Mouse (Mus musculus) intestine, embryonic 16.5 days (tissue): ENCODE data around the gene Napepld. TPM values are rescaled to one million over a fixed set of nuclear protein-coding genes. Genes with fewer than 3 reads are reported as not detected.
"Not testable (repeated sequence)": the region's sequence is repeated elsewhere in the genome, so short reads cannot be mapped to it uniquely, and the experiment has no call there.

Experiments
- ATAC-seq: fragments of 200-750 bp; cut with Nextera tagmentation; 2 replicates; pipeline ENCODE4 v1.8.0; 2017; ENCODE audit warnings: moderate TSS enrichment, moderate library complexity
- H3K27ac ChIP-seq: fragments of 300-500 bp; sonication (generic); 2 replicates; pipeline ENCODE4 v1.5.1; 2014; ENCODE audit warnings: mild to moderate bottlenecking, low read length
- H3K27me3 ChIP-seq: fragments of 300-500 bp; sonication (generic); replicated peaks from 2 replicates; pipeline ENCODE4 v1.6.1; 2014; ENCODE audit warnings: low read length, control low read depth, mixed read lengths; ENCODE audit not compliant: control insufficient read depth, insufficient read depth
- H3K36me3 ChIP-seq: fragments of 300-500 bp; sonication (generic); 2 replicates; pipeline ENCODE4 v1.6.1; 2014; ENCODE audit warnings: low read length, control low read depth; ENCODE audit not compliant: control insufficient read depth, insufficient read depth
- H3K4me1 ChIP-seq: fragments of 300-500 bp; sonication (generic); 2 replicates; pipeline ENCODE4 v1.6.1; 2014; ENCODE audit warnings: low read length, control low read depth, mixed read lengths; ENCODE audit not compliant: control insufficient read depth, insufficient read depth
- H3K4me2 ChIP-seq: fragments of 300-500 bp; sonication (generic); 2 replicates; pipeline ENCODE4 v1.6.1; 2014; ENCODE audit warnings: low read depth, low read length, control low read depth
- H3K4me3 ChIP-seq: fragments of 300-500 bp; sonication (generic); 2 replicates; pipeline ENCODE4 v1.5.1; 2014; ENCODE audit warnings: mild to moderate bottlenecking, low read length
- H3K9ac ChIP-seq: fragments of 300-500 bp; sonication (generic); 2 replicates; pipeline ENCODE4 v1.6.1; 2014; ENCODE audit warnings: low read depth, low read length
- H3K9me3 ChIP-seq: fragments of 300-500 bp; sonication (generic); 2 replicates; pipeline ENCODE4 v1.6.1; 2016; ENCODE audit warnings: low read length, control low read depth; ENCODE audit not compliant: control insufficient read depth
- WGBS: fragments of 180-500 bp; shearing (Covaris S2); extraction: QIAGEN DNeasy Blood & Tissue Kit; methylation state at CpG from one replicate; pipeline ENCODE4 v1.1.7; 2014; 5-methylcytosine and 5-hydroxymethylcytosine counted together
- polyA plus RNA-seq: library from polyadenylated mRNA; unstranded; fragments of >200 nt; fragmentation: Nextera tagmentation; extraction: Ambion mirVana; gene quantifications from 2 replicates; pipeline ENCODE4 v1.2.1, GENCODE M21; 2015

Napepld gene
- polyA plus RNA-seq, 1 experiment from 2014 or later = 3.1 TPM

DNA sequence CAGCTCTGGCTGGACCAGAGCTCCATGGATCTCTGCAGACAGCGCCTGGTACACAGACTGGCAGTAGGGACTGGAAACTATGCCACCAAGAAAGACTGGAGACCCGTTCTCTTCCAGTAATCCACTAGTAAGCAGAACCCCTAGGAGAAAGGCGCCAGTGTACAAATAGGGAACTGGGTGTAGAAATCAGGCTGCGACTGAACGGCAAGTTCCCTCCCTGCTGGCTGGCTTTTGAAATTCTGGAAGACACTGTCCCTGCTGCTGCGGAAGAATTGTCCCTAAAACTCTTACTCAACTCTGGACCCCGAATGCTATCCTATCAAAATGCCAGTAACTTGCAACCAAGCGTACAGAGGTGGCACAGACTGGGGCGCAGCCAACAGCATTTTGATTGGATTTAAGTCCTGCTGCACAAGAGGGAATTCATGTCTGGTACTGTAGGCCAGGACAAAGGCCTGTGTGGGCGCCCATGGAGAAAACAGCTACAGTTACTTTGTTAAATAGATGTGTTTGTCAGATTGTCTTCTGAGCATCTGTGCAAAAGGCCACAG lies 16.0 kb upstream of the Napepld start:
- Histone ChIP-seq H3K36me3 (no peaks in the 10 kb centered on the region), H3K4me3 (no peak overlapping the region), H3K9ac (no peak overlapping the region), H3K4me2 (no peak overlapping the region), H3K27ac (no peak overlapping the region), H3K4me1 (no peaks in the 10 kb centered on the region), H3K9me3 (no peaks in the 10 kb centered on the region), H3K27me3 (no peaks in the 10 kb centered on the region)
- WGBS = 83% methylated on average over 10 of the region's 10 CpGs
- ATAC-seq = no peak

- no peak overlapping the region for H3K9ac ChIP-seq
- WGBS = 90% methylated on average over 4 of the region's 4 CpGs
- no peak for ATAC-seq
- no peak overlapping the region for H3K4me3 ChIP-seq
- H3K36me3 ChIP-seq = no peaks in the 10 kb centered on the region
- H3K27ac ChIP-seq = no peak overlapping the region
- H3K4me2 ChIP-seq = no peak overlapping the region
- no peaks in the 10 kb centered on the region for H3K4me1 ChIP-seq
- no peaks in the 10 kb centered on the region for H3K9me3 ChIP-seq
- no peaks in the 10 kb centered on the region for H3K27me3 ChIP-seq
Observed at GRCm38 (mm10) chr5:21714447-21714846, 13.3 kb upstream of the Napepld start.

GRCm38 (mm10) chr5:21712127-21712715 lies 11.0 kb upstream of the Napepld start:
- Histone ChIP-seq H3K4me2 (no peak overlapping the region), H3K27ac (no peak overlapping the region), H3K9ac (no peak overlapping the region), H3K9me3 (no peaks in the 10 kb centered on the region), H3K4me1 (no peaks in the 10 kb centered on the region), H3K4me3 (no peak overlapping the region), H3K36me3 (no peaks in the 10 kb centered on the region), H3K27me3 (no peaks in the 10 kb centered on the region)
- ATAC-seq = no peak
- WGBS = 59% methylated on average over 13 of the region's 13 CpGs

DNA sequence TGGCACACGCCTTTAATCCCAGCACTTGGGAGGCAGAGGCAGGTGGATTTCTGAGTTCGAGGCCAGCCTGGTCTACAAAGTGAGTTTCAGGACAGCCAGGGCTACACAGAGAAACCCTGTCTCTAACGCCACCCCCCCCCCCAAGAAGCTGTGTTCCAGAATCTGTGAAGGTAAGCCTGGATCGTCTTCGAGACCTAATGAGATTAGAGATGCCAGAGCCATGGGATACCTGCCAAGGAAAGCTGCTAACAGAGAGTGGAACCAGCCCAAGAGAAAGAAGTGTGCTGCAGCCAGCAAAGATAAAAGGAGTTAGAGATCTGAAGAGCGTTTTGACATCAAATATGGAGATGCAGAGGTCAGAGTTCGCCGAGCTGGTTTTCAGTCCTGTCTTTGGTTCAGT lies 6.8 kb upstream of the Napepld start:
- not testable (repeated sequence) for ATAC-seq, H3K4me2 ChIP-seq, H3K27ac ChIP-seq, H3K9ac ChIP-seq, H3K27me3 ChIP-seq, H3K9me3 ChIP-seq, H3K4me3 ChIP-seq, H3K4me1 ChIP-seq, H3K36me3 ChIP-seq
- 84% methylated on average over 8 of the region's 8 CpGs for WGBS

DNA sequence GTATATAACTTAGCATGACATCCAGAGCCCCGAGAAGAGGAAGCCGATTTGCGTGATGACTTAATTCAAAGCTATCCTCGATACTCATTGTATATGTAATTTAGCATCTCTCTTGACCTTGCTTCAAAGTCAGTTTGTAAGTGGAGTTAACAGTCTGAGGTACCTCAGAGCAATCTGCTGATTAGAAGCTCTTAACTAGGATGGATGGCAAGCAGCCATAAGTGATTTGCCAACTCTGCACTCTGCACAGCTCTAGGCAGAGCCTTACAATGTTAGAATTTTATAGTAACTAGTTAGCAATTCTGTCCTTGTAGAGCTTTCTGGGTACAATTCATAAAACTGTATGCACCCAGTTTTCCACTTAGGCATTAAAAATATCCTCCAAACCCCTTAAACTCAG lies 5.3 kb upstream of the Napepld start:
- 87% methylated on average over 4 of the region's 4 CpGs for WGBS
- ATAC-seq = no peak
- no peaks in the 10 kb centered on the region for H3K36me3 ChIP-seq

DNA sequence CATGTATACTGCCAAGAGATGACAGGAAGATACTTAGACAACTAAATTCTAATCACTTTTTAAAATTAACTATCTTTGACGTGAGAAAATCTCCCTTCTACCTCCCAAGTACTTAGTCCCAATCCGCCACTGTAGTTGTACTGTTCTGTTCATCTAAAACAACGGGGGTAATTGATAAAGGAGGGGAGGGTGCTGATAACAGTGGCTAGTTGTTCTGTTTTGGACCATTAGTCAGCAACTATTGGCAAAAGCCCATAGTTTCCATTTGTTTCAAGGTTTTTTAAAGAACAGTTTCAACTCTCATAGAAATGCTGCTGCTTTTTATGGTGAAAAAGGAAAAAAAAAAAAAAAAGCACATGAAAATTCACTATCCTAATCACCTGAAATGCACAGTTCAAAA lies 2.5 kb upstream of the Napepld start:
- 69% methylated on average over 3 of the region's 3 CpGs for WGBS
- Histone ChIP-seq H3K4me1 (no peaks in the 10 kb centered on the region; the same call in 1 of the 2 replicates), H3K9ac (no peak overlapping the region), H3K4me2 (no peak overlapping the region), H3K9me3 (no peaks in the 10 kb centered on the region), H3K4me3 (no peak overlapping the region), H3K27ac (no peak overlapping the region), H3K27me3 (no peaks in the 10 kb centered on the region), H3K36me3 (no peaks in the 10 kb centered on the region)
- ATAC-seq = no peak

More for the DNA sequence above, 5.3 kb upstream of the Napepld start:
- no peak overlapping the region for H3K4me3 ChIP-seq
- no peaks in the 10 kb centered on the region for H3K27me3 ChIP-seq
- no peak overlapping the region for H3K4me2 ChIP-seq
- H3K4me1 ChIP-seq = no peaks in the 10 kb centered on the region; the same call in 1 of the 2 replicates
- no peak overlapping the region for H3K27ac ChIP-seq
- H3K9ac ChIP-seq = no peak overlapping the region
- H3K9me3 ChIP-seq = no peaks in the 10 kb centered on the region

DNA sequence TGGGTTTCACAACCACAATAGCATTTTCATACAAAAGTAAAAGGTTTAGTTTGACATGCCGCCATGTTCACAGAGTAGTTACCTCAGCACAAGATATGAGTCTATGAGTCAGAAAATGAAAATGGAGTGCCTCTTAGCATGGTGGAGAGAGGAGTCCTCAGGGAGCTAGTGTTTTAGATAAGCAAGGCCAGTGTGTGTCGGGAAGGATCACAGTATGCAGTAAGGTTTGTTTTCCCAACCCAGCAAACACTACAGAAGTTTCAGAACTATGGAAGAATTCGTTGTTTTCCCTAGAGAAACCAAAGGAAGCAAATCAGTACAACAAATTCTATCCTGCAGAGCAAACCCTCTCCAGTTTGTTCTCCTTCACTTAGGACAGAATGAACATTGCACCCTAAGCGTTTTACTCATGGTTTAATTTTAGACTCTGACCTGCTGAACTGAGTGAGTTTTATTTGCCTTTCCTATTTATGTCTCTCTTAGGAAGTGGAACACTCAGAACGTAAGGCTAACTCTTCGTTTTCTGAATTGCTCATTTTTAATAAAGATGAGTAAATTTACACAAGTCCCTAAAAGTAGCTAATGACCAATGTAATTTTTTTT lies 1.8 kb upstream of the Napepld start:
- H3K27ac ChIP-seq = peak overlapping the region; percentile 72; the same call in 1 of the 2 replicates
- 62% methylated on average over 6 of the region's 6 CpGs for WGBS
- H3K4me2 ChIP-seq = no peak overlapping the region
- H3K9me3 ChIP-seq = no peaks in the 10 kb centered on the region
- no peak overlapping the region for H3K4me3 ChIP-seq
- H3K9ac ChIP-seq = no peak overlapping the region
- H3K27me3 ChIP-seq = no peaks in the 10 kb centered on the region
- no peaks in the 10 kb centered on the region; the same call in 1 of the 2 replicates for H3K4me1 ChIP-seq
- no peak for ATAC-seq
- H3K36me3 ChIP-seq = no peaks in the 10 kb centered on the region

- Histone ChIP-seq H3K36me3 (no peaks in the 10 kb centered on the region), H3K4me3 (peak overlapping the region; percentile 73), H3K9me3 (no peaks in the 10 kb centered on the region), H3K27me3 (no peaks in the 10 kb centered on the region), H3K9ac (peak overlapping the region; percentile 95), H3K4me1 (no peaks in the 10 kb centered on the region; the same call in 1 of the 2 replicates), H3K4me2 (peak overlapping the region; percentile 70), H3K27ac (peak overlapping the region; percentile 97)
- ATAC-seq = no peak
- 58% methylated on average over 2 of the region's 2 CpGs for WGBS
Observed at GRCm38 (mm10) chr5:21702009-21702364, 791 bp upstream of the Napepld start.

GRCm38 (mm10) chr5:21700934-21701333 lies 262 bp downstream of the Napepld start:
- WGBS = 0% methylated on average over 22 of the region's 22 CpGs
- H3K9ac ChIP-seq = peak overlapping the region; percentile 67
- ATAC-seq = peak; percentile 58
- peak overlapping the region; percentile 43 for H3K27ac ChIP-seq
- H3K27me3 ChIP-seq = no peaks in the 10 kb centered on the region
- no peaks in the 10 kb centered on the region for H3K9me3 ChIP-seq
- peak overlapping the region; percentile 87 for H3K4me2 ChIP-seq
- peak overlapping the region; percentile 73 for H3K4me3 ChIP-seq
- H3K4me1 ChIP-seq = no peaks in the 10 kb centered on the region; the same call in 1 of the 2 replicates
- H3K36me3 ChIP-seq = no peaks in the 10 kb centered on the region
